ENCODE assay signal across 25 mouse cellular contexts in the genomic region with DNA sequence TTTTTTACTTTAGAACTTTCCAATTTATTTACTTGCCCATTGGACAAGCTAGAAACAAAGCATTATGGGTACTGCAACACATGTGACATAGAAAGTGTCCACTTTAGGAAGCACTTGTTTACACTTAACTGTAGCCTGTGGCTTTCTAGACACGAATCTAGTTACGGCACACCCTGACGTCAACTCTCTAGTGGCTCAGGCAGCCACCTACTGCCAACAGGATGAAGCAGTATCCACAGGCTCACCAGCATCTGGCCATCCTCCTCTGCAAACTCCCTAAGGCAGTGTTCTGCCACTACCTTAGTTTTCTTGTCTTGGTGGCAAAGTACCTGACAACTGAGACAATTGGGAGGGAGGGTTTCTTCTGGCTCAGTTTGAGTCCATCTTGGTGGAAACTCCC. TPM values are rescaled to one million over a fixed set of nuclear protein-coding genes. Genes with fewer than 3 reads are reported as not detected.
DNase-seq lines count a peak whose midpoint lies in the region; ATAC-seq and TF ChIP-seq lines count a peak whose summit lies in the region.
"Had no signal": no experiment of that assay in that cellular context is flagged by ENCODE, and none has a peak within 500 bp of the region (broad histone marks: within the 10 kb centered on the region; RNA-seq: fewer than 3 reads in every experiment).

No protein-coding gene starts in this region.

- H3K4me3 ChIP-seq in left cerebral cortex, adult 2 months = no peak overlapping the region
- H3K4me3 ChIP-seq in stomach, embryonic 16.5 days (replicated peaks; ENCODE audit: low read length) = no peak overlapping the region
- H3K4me3 ChIP-seq in forebrain, postnatal 0 days (ENCODE audit: low read depth, low read length) = no peak overlapping the region
- H3K4me3 ChIP-seq: embryonic facial prominence, embryonic 15.5 days; erythroblast, embryonic 14.5 days; forebrain, embryonic 10.5 days; heart, embryonic 12.5 days; hindbrain, embryonic 10.5 days; hindbrain, embryonic 15.5 days had no signal

- intact Hi-C loops in left cerebral cortex, adult 2 months (cut with DNase I) = no loop called here

- H3K9me3 ChIP-seq in stomach, embryonic 16.5 days (replicated peaks; ENCODE audit: control insufficient read depth, low read length) = no peaks in the 10 kb centered on the region
- H3K9me3 ChIP-seq in forebrain, postnatal 0 days (ENCODE audit: low read length) = no peaks in the 10 kb centered on the region
- H3K9me3 ChIP-seq: embryonic facial prominence, embryonic 15.5 days; forebrain, embryonic 10.5 days; hindbrain, embryonic 15.5 days had no signal

- H3K27ac ChIP-seq in left cerebral cortex, adult 2 months = peak overlapping the region; percentile 67
- H3K27ac ChIP-seq in stomach, embryonic 16.5 days (ENCODE audit: low read length) = peak overlapping the region; percentile 83; the same call in 1 of the 2 replicates
- no peak overlapping the region for H3K27ac ChIP-seq in forebrain, postnatal 0 days (ENCODE audit: low read depth, low read length)
- H3K27ac ChIP-seq: embryonic facial prominence, embryonic 15.5 days; forebrain, embryonic 10.5 days; hindbrain, embryonic 10.5 days; hindbrain, embryonic 15.5 days had no signal

- 69% methylated on average over 3 of the region's 3 CpGs for WGBS in stomach, embryonic 16.5 days
- WGBS in forebrain, postnatal 0 days = 88% methylated on average over 3 of the region's 3 CpGs

- no peak overlapping the region for H3K4me2 ChIP-seq in stomach, embryonic 16.5 days (ENCODE audit: low read depth, low read length)
- no peak overlapping the region for H3K4me2 ChIP-seq in forebrain, postnatal 0 days (ENCODE audit: low read depth)
- H3K4me2 ChIP-seq: embryonic facial prominence, embryonic 15.5 days; heart, embryonic 12.5 days; hindbrain, embryonic 15.5 days had no signal

- DNase-seq in adrenal gland, postnatal 10 days = peak; percentile 34
- no peak for DNase-seq in adrenal gland, postnatal 4 days (ENCODE audit: low spot score in 2 of 2)
- no peak for DNase-seq in left cerebral cortex, adult 2 months (ENCODE audit: extremely low spot score in 1 of 2, low spot score in 2 of 2)
- DNase-seq in left cerebral cortex, adult 8-10 months (ENCODE audit: low spot score in 2 of 2) = no peak
- peak; percentile 46 for DNase-seq in induced T-regulatory cell, adult 2 months (ENCODE audit: low read depth)
- DNase-seq in thymus, postnatal 4 days = no peak
- no peak for DNase-seq in forebrain, postnatal 0 days
- DNase-seq: adrenal gland, adult 2 months; adrenal gland, postnatal 36 days; B cell, adult 2 months; cerebellum, postnatal 10 days; embryo, embryonic 11 days; gastrocnemius, postnatal 14 days had no signal

- TF ChIP-seq CTCF in left cerebral cortex, adult 2 months (IDR thresholded peaks at IDR 0.05) = no peak
- no peak for TF ChIP-seq CTCF in forebrain, postnatal 0 days (IDR thresholded peaks at IDR 0.05; ENCODE audit: low read depth)

- H3K36me3 ChIP-seq in stomach, embryonic 16.5 days (ENCODE audit: control insufficient read depth, insufficient read depth, low read length) = no peaks in the 10 kb centered on the region
- H3K36me3 ChIP-seq in forebrain, postnatal 0 days (ENCODE audit: insufficient read depth) = no peaks in the 10 kb centered on the region
- H3K36me3 ChIP-seq: hindbrain, embryonic 15.5 days had no signal

- no peaks in the 10 kb centered on the region for H3K27me3 ChIP-seq in stomach, embryonic 16.5 days (ENCODE audit: control insufficient read depth, insufficient read depth, low read length)
- no peaks in the 10 kb centered on the region for H3K27me3 ChIP-seq in forebrain, postnatal 0 days (ENCODE audit: insufficient read depth, low read length)
- H3K27me3 ChIP-seq: embryonic facial prominence, embryonic 15.5 days; heart, embryonic 12.5 days; hindbrain, embryonic 15.5 days; Patski had no signal

- H3K4me1 ChIP-seq in stomach, embryonic 16.5 days (ENCODE audit: control insufficient read depth, insufficient read depth, low read length) = peaks cover 14% of the 10 kb centered on the region
- H3K4me1 ChIP-seq in forebrain, postnatal 0 days (ENCODE audit: insufficient read depth) = peaks cover 4% of the 10 kb centered on the region; the same call in 1 of the 2 replicates

- H3K9ac ChIP-seq in stomach, embryonic 16.5 days (ENCODE audit: low read length) = no peak overlapping the region
- no peak overlapping the region for H3K9ac ChIP-seq in forebrain, postnatal 0 days
- H3K9ac ChIP-seq: embryonic facial prominence, embryonic 15.5 days; heart, embryonic 12.5 days; hindbrain, embryonic 15.5 days had no signal

- ATAC-seq in stomach, embryonic 16.5 days (ENCODE audit: insufficient read depth, low FRiP score) = no peak
- ATAC-seq in forebrain, postnatal 0 days = no peak
- ATAC-seq: forebrain, embryonic 14.5 days; inflammation-experienced regulatory T-cells, adult 6 months; Patski had no signal

RNA-seq across cellular contexts. Expression of gene Dguok, which starts 3.4 kb away (rescaled TPM):
- 10 to 100 TPM; 38.0 to 50.0 TPM for total RNA-seq in adrenal gland, postnatal 10 days (2021)
- 10 to 100 TPM; 46.9 to 53.4 TPM for total RNA-seq in adrenal gland, postnatal 4 days (2021)
- 10 to 100 TPM; 25.2 to 31.0 TPM for total RNA-seq in left cerebral cortex, adult 2 months (2021)
- 10 to 100 TPM; 23.9 to 35.7 (median 30.9) TPM for total RNA-seq in left cerebral cortex, adult 8-10 months (2022)
- 69.5 and 79.1 TPM in 2 replicates for polyA plus RNA-seq in stomach, embryonic 16.5 days (2015; fragmentation: Nextera tagmentation; extraction: Ambion mirVana)
- 35.3 and 44.5 TPM in 2 replicates for total RNA-seq in forebrain, postnatal 0 days (2014; rRNA removed)
- 47.8 and 52.1 TPM in 2 replicates for polyA plus RNA-seq in forebrain, postnatal 0 days (2015; fragmentation: Nextera tagmentation; extraction: Ambion mirVana)

RNA-seq across cellular contexts. Expression of gene Actg2, which starts 32.7 kb away (rescaled TPM):
- total RNA-seq in adrenal gland, postnatal 10 days (2021) = 1 to 10 TPM; 3.2 to 5.6 TPM
- 1 to 10 TPM; 3.1 to 4.3 TPM for total RNA-seq in adrenal gland, postnatal 4 days (2021)
- not detected for total RNA-seq in left cerebral cortex, adult 2 months (2021)
- not detected for total RNA-seq in left cerebral cortex, adult 8-10 months (2022)
- polyA plus RNA-seq in stomach, embryonic 16.5 days (2015; fragmentation: Nextera tagmentation; extraction: Ambion mirVana) = 1,788 and 2,212 TPM in 2 replicates
- 0.38 and 2.2 TPM in 2 replicates for total RNA-seq in forebrain, postnatal 0 days (2014; rRNA removed)
- polyA plus RNA-seq in forebrain, postnatal 0 days (2015; fragmentation: Nextera tagmentation; extraction: Ambion mirVana) = 1.0 and 1.6 TPM in 2 replicates
- total RNA-seq: common myeloid progenitor, adult 5-6 weeks; granulocyte monocyte progenitor cell, adult 5-6 weeks had no signal
- polyA plus RNA-seq: erythroblast, embryonic 14.5 days had no signal

RNA-seq across cellular contexts. Expression of gene Tet3, which starts 44.5 kb away (rescaled TPM):
- 10 to 100 TPM; 57.4 to 64.4 TPM for total RNA-seq in adrenal gland, postnatal 10 days (2021)
- 10 to 100 TPM; 79.0 to 79.5 TPM for total RNA-seq in adrenal gland, postnatal 4 days (2021)
- total RNA-seq in left cerebral cortex, adult 2 months (2021) = 10 to 100 TPM; 74.6 to 90.0 TPM
- 10 to 100 TPM; 54.7 to 62.8 (median 59.4) TPM for total RNA-seq in left cerebral cortex, adult 8-10 months (2022)
- 34.5 and 44.2 TPM in 2 replicates for polyA plus RNA-seq in stomach, embryonic 16.5 days (2015; fragmentation: Nextera tagmentation; extraction: Ambion mirVana)
- 23.2 and 27.7 TPM in 2 replicates for total RNA-seq in forebrain, postnatal 0 days (2014; rRNA removed)
- 38.0 and 49.4 TPM in 2 replicates for polyA plus RNA-seq in forebrain, postnatal 0 days (2015; fragmentation: Nextera tagmentation; extraction: Ambion mirVana)

Comparison
In these comparisons a context has a peak if more than half of its experiments do, and no peak if none do; other contexts are left out.
1. DNase-seq: peak in adrenal gland, postnatal 10 days (single experiment) and induced T-regulatory cell, adult 2 months (single experiment); none in adrenal gland, postnatal 4 days (0 of 2), left cerebral cortex, adult 2 months (0 of 2), left cerebral cortex, adult 8-10 months (0 of 2), thymus, postnatal 4 days (single experiment) and forebrain, postnatal 0 days (single experiment).